Mouse (Mus musculus) limb, embryonic 10.5 days (tissue): ENCODE measurements around the gene Sass6. TPM values are rescaled to one million over a fixed set of nuclear protein-coding genes. Genes with fewer than 3 reads are reported as not detected.
"Not testable (repeated sequence)": the region's sequence is repeated elsewhere in the genome, so short reads cannot be mapped to it uniquely, and the experiment has no call there.

ENCODE experiments used
- DNase-seq: peaks from one replicate; pipeline ENCODE4 v3.0.0-alpha.2; 2017; ENCODE audit warnings: low spot score
- H3K27ac ChIP-seq: fragments of 300-500 bp; sonication (generic); 2 replicates; pipeline ENCODE4 v1.5.1; 2016; ENCODE audit warnings: mild to moderate bottlenecking
- H3K27me3 ChIP-seq: fragments of 300-500 bp; sonication (generic); 2 replicates; pipeline ENCODE4 v1.6.1; 2016; ENCODE audit warnings: low read depth, mild to moderate bottlenecking; ENCODE audit not compliant: poor library complexity, severe bottlenecking
- H3K36me3 ChIP-seq: fragments of 300-500 bp; sonication (generic); 2 replicates; pipeline ENCODE4 v1.6.1; 2016; ENCODE audit warnings: mild to moderate bottlenecking, moderate library complexity
- H3K4me1 ChIP-seq: fragments of 300-500 bp; sonication (generic); 2 replicates; pipeline ENCODE4 v1.6.1; 2016
- H3K4me3 ChIP-seq: fragments of 300-500 bp; sonication (generic); 2 replicates; pipeline ENCODE4 v1.5.1; 2016; ENCODE audit warnings: mild to moderate bottlenecking, moderate library complexity
- H3K9me3 ChIP-seq: fragments of 300-500 bp; sonication (generic); replicated peaks from 2 replicates; pipeline ENCODE4 v1.6.1; 2016; ENCODE audit warnings: mild to moderate bottlenecking
- WGBS: fragments of 180-500 bp; shearing (Covaris S2); methylation state at CpG from one replicate; pipeline ENCODE4 v1.1.7; 2016; 5-methylcytosine and 5-hydroxymethylcytosine counted together
- polyA plus RNA-seq: library from polyadenylated mRNA; unstranded; fragments of >200 nt; fragmentation: Nextera tagmentation; extraction: Ambion mirVana; gene quantifications from 2 replicates; pipeline ENCODE4 v1.2.1, GENCODE M21; 2016

Gene Sass6
- polyA plus RNA-seq, 1 experiment from 2014 or later: 41.9 TPM

GRCm38 (mm10) chr3:116637693-116638476, 43.1 kb downstream of the Sass6 start:
- no peaks in the 10 kb centered on the region for H3K9me3 ChIP-seq
- WGBS: 93% methylated on average over 9 of the region's 9 CpGs
- peaks cover 98% of the 10 kb centered on the region for H3K36me3 ChIP-seq
- H3K27ac ChIP-seq: no peak overlapping the region
- H3K27me3 ChIP-seq: no peaks in the 10 kb centered on the region
- no peak for DNase-seq
- no peak overlapping the region for H3K4me3 ChIP-seq
- H3K4me1 ChIP-seq: no peaks in the 10 kb centered on the region

GRCm38 (mm10) chr3:116638572-116638971, 43.8 kb downstream of the Sass6 start:
- WGBS: 90% methylated on average over 7 of the region's 7 CpGs
- Histone ChIP-seq H3K9me3 (no peaks in the 10 kb centered on the region), H3K36me3 (peaks cover 97% of the 10 kb centered on the region), H3K4me3 (no peak overlapping the region), H3K27me3 (no peaks in the 10 kb centered on the region), H3K27ac (no peak overlapping the region), H3K4me1 (no peaks in the 10 kb centered on the region)
- no peak for DNase-seq

GRCm38 (mm10) chr3:116640024-116640423, 45.2 kb downstream of the Sass6 start:
- peaks cover 97% of the 10 kb centered on the region for H3K36me3 ChIP-seq
- H3K27ac ChIP-seq: no peak overlapping the region
- no peak overlapping the region for H3K4me3 ChIP-seq
- no peaks in the 10 kb centered on the region for H3K9me3 ChIP-seq
- 88% methylated on average over 1 of the region's 1 CpGs for WGBS
- no peaks in the 10 kb centered on the region for H3K27me3 ChIP-seq
- DNase-seq: no peak
- H3K4me1 ChIP-seq: no peaks in the 10 kb centered on the region

GRCm38 (mm10) chr3:116641811-116642371, 47.1 kb downstream of the Sass6 start:
- Histone ChIP-seq H3K9me3 (no peaks in the 10 kb centered on the region), H3K27ac (no peak overlapping the region), H3K27me3 (no peaks in the 10 kb centered on the region), H3K4me1 (no peaks in the 10 kb centered on the region), H3K36me3 (peaks cover 97% of the 10 kb centered on the region), H3K4me3 (no peak overlapping the region)
- WGBS: 94% methylated on average over 6 of the region's 6 CpGs
- DNase-seq: no peak

- WGBS: 91% methylated on average over 2 of the region's 2 CpGs
- H3K36me3 ChIP-seq: peaks cover 97% of the 10 kb centered on the region
- no peaks in the 10 kb centered on the region for H3K4me1 ChIP-seq
Measured at GRCm38 (mm10) chr3:116642373-116642772, 47.6 kb downstream of the Sass6 start.

GRCm38 (mm10) chr3:116646387-116646786, 51.6 kb downstream of the Sass6 start:
- Histone ChIP-seq H3K4me3 (no peak overlapping the region), H3K9me3 (no peaks in the 10 kb centered on the region), H3K36me3 (peaks cover 88% of the 10 kb centered on the region), H3K4me1 (no peaks in the 10 kb centered on the region), H3K27me3 (no peaks in the 10 kb centered on the region), H3K27ac (no peak overlapping the region)
- no peak for DNase-seq
- WGBS: 96% methylated on average over 1 of the region's 1 CpGs

More at GRCm38 (mm10) chr3:116642373-116642772, 47.6 kb downstream of the Sass6 start:
- no peak for DNase-seq
- Histone ChIP-seq H3K27me3 (no peaks in the 10 kb centered on the region), H3K27ac (no peak overlapping the region), H3K4me3 (no peak overlapping the region), H3K9me3 (no peaks in the 10 kb centered on the region)

GRCm38 (mm10) chr3:116648805-116649204, 54.0 kb downstream of the Sass6 start:
- H3K27me3 ChIP-seq: no peaks in the 10 kb centered on the region
- no peak overlapping the region for H3K27ac ChIP-seq
- no peak overlapping the region for H3K4me3 ChIP-seq
- H3K9me3 ChIP-seq: no peaks in the 10 kb centered on the region
- H3K36me3 ChIP-seq: peaks cover 67% of the 10 kb centered on the region
- 93% methylated on average over 7 of the region's 7 CpGs for WGBS
- H3K4me1 ChIP-seq: peaks cover 2% of the 10 kb centered on the region; the same call in 1 of the 2 replicates
- no peak for DNase-seq

- no peak overlapping the region for H3K4me3 ChIP-seq
- WGBS: 97% methylated on average over 9 of the region's 9 CpGs
- H3K27ac ChIP-seq: no peak overlapping the region
- H3K27me3 ChIP-seq: no peaks in the 10 kb centered on the region
- no peaks in the 10 kb centered on the region for H3K9me3 ChIP-seq
- DNase-seq: no peak
- peaks cover 48% of the 10 kb centered on the region for H3K36me3 ChIP-seq
- H3K4me1 ChIP-seq: peaks cover 2% of the 10 kb centered on the region; the same call in 1 of the 2 replicates
Measured at GRCm38 (mm10) chr3:116650698-116651097, 55.9 kb downstream of the Sass6 start.

GRCm38 (mm10) chr3:116652033-116652446, 57.3 kb downstream of the Sass6 start:
- peaks cover 2% of the 10 kb centered on the region; the same call in 1 of the 2 replicates for H3K4me1 ChIP-seq
- DNase-seq: no peak
- no peaks in the 10 kb centered on the region for H3K9me3 ChIP-seq
- no peak overlapping the region for H3K4me3 ChIP-seq
- no peaks in the 10 kb centered on the region for H3K27me3 ChIP-seq
- H3K36me3 ChIP-seq: peaks cover 35% of the 10 kb centered on the region
- no peak overlapping the region for H3K27ac ChIP-seq
- 87% methylated on average over 3 of the region's 3 CpGs for WGBS

- H3K36me3 ChIP-seq: peaks cover 27% of the 10 kb centered on the region
- no peaks in the 10 kb centered on the region for H3K27me3 ChIP-seq
- no peak overlapping the region for H3K27ac ChIP-seq
- no peak overlapping the region for H3K4me3 ChIP-seq
- no peaks in the 10 kb centered on the region for H3K9me3 ChIP-seq
- no peak for DNase-seq
- WGBS: 90% methylated on average over 5 of the region's 5 CpGs
- H3K4me1 ChIP-seq: peaks cover 2% of the 10 kb centered on the region; the same call in 1 of the 2 replicates
Measured at GRCm38 (mm10) chr3:116653278-116653945, 58.6 kb downstream of the Sass6 start.

- DNase-seq, H3K4me3 ChIP-seq, H3K9me3 ChIP-seq, H3K4me1 ChIP-seq, H3K27me3 ChIP-seq, H3K27ac ChIP-seq: not testable (repeated sequence)
- 96% methylated on average over 11 of the region's 11 CpGs for whole genome bisulfite sequencing
- peaks cover 20% of the 10 kb centered on the region for H3K36me3 ChIP-seq
Measured at GRCm38 (mm10) chr3:116654051-116654450, 59.3 kb downstream of the Sass6 start.

GRCm38 (mm10) chr3:116656184-116656965, 61.6 kb downstream of the Sass6 start:
- H3K27ac ChIP-seq: no peak overlapping the region
- peaks cover 14% of the 10 kb centered on the region for H3K4me1 ChIP-seq
- H3K9me3 ChIP-seq: no peaks in the 10 kb centered on the region
- 86% methylated on average over 7 of the region's 7 CpGs for whole genome bisulfite sequencing
- no peak overlapping the region for H3K4me3 ChIP-seq
- no peaks in the 10 kb centered on the region for H3K27me3 ChIP-seq
- peaks cover 2% of the 10 kb centered on the region; the same call in 1 of the 2 replicates for H3K36me3 ChIP-seq
- DNase-seq: no peak
